Mouse (Mus musculus): Measurements from ENCODE around the gene Hvcn1.

DNA sequence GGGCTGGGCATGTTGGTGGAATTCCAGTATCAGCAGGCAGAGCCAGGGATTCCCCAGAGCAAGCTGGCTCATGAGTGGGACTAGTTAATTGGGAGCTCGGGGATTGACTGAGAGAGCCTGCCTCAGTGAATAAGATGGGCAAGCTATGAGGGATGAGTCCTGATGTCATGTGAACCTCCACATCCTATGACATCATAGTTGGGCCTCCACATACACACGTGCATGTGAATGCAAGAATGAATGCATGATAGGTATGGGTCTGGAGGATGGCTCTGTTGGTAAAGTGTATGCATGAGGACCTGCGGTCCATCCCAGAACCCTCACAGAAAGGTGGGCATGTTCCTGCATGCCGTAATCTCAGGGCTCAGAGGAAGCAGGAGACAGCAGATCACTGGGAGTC, 14.5 kb downstream of the Hvcn1 start:
- TF ChIP-seq POLR2A (IDR thresholded peaks at IDR 0.05; ENCODE audit: extremely low read depth, insufficient read depth, low read length) (no peak), CTCF (IDR thresholded peaks at IDR 0.05; ENCODE audit: low read depth, low read length) (no peak)

All from liver, adult 2 months (tissue).